Mouse (Mus musculus) heart, embryonic 16.5 days (tissue): ENCODE measurements at regions not wholly inside any gene's neighbourhood (a gene's known extent, or its start where the extent isn't known, plus 50 kb on each side); places are given as distances from the start of the nearest gene placed in this dataset.

Source experiments
- ATAC-seq: fragments of 200-750 bp; cut with Nextera tagmentation; replicated peaks from 2 replicates; pipeline ENCODE4 v1.8.0; 2017; ENCODE audit warnings: moderate number of reproducible peaks; ENCODE audit not compliant: insufficient read depth, low FRiP score; ENCODE audit errors: extremely low read depth
- H3K27ac ChIP-seq: fragments of 300-500 bp; sonication (generic); 2 replicates; pipeline ENCODE4 v1.5.1; 2014; ENCODE audit warnings: mild to moderate bottlenecking, low read length, control low read depth, moderate library complexity
- H3K27me3 ChIP-seq: fragments of 300-500 bp; sonication (generic); 2 replicates; pipeline ENCODE4 v1.6.1; 2014; ENCODE audit warnings: low read length, mixed read lengths; ENCODE audit not compliant: control insufficient read depth, insufficient read depth
- H3K36me3 ChIP-seq: fragments of 300-500 bp; sonication (generic); 2 replicates; pipeline ENCODE4 v1.6.1; 2014; ENCODE audit not compliant: control insufficient read depth, insufficient read depth
- H3K4me1 ChIP-seq: fragments of 300-500 bp; sonication (generic); 2 replicates; pipeline ENCODE4 v1.6.1; 2014; ENCODE audit warnings: low read length, mixed read lengths; ENCODE audit not compliant: control insufficient read depth, insufficient read depth
- H3K4me2 ChIP-seq: fragments of 300-500 bp; sonication (generic); 2 replicates; pipeline ENCODE4 v1.6.1; 2014; ENCODE audit warnings: low read depth, mild to moderate bottlenecking, control low read depth, low read length
- H3K4me3 ChIP-seq: fragments of 300-500 bp; sonication (generic); 2 replicates; pipeline ENCODE4 v1.5.1; 2014; ENCODE audit warnings: mild to moderate bottlenecking, control low read depth, low read length
- H3K9ac ChIP-seq: fragments of 300-500 bp; sonication (generic); 2 replicates; pipeline ENCODE4 v1.6.1; 2014; ENCODE audit warnings: low read length, control low read depth
- H3K9me3 ChIP-seq: fragments of 300-500 bp; sonication (generic); replicated peaks from 2 replicates; pipeline ENCODE4 v1.6.1; 2016; ENCODE audit warnings: low read length; ENCODE audit not compliant: control insufficient read depth
- WGBS: fragments of 180-500 bp; shearing (Covaris S2); extraction: QIAGEN DNeasy Blood & Tissue Kit; methylation state at CpG from one replicate; pipeline ENCODE4 v1.1.7; 2014; 5-methylcytosine and 5-hydroxymethylcytosine counted together

DNA sequence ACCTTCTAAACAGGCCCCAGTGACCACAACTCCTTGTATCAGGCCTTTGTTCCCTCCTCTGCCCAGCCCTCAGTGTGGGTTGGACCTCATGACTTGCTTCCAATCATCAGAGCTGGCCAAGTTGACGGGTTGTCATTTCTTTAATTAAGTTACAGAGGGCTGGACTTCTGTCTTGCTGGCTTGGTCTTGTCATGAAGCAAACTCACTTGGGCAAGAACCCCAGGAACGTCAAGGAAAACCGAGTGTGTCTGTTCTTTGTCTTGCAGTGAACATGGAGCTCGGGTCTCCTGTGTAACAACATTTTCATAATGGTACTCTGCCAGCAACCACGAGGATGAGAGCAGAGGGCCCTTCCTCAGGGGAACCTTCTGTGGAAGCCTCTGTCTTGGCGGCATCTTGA is 107.3 kb upstream of the Lrig1 start:
- H3K36me3 ChIP-seq: no peaks in the 10 kb centered on the region
- no peak overlapping the region for H3K27ac ChIP-seq
- H3K9ac ChIP-seq: no peak overlapping the region
- no peaks in the 10 kb centered on the region for H3K9me3 ChIP-seq
- H3K4me3 ChIP-seq: no peak overlapping the region
- no peak overlapping the region for H3K4me2 ChIP-seq
- WGBS: 76% methylated on average over 6 of the region's 6 CpGs
- H3K4me1 ChIP-seq: no peaks in the 10 kb centered on the region
- no peaks in the 10 kb centered on the region for H3K27me3 ChIP-seq
- no peak for ATAC-seq

DNA sequence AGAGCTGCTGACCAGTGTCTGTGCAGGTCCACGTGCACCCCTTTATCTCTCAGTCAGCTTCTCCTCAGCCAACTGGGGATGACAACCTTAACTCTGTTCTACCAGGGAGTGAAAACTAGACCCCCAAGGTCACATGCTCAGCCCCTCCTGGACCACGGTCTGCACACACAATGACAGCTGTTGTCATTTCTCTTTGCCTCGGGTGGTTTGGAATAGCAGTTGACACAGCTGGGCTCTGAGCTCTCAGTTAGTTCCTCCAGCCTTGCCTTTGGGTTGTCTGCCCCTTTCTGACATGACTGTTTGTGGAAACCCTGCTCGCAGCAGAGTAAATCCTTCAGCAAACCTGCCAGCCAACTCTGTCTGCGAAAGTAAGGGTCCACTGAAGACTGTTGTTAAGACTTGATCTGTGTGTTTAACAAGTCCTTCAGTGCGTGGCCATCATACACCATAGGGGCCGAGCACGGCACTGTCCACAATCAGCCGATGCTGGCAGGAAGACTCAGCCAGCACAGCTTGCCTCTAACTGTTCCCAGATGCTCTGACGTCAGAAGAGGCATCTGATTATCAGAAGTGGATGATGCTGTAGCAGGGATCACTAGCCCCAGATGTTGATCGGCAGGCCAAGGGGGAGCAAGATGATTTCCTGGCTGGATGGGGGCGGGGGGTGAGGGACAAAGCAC is 106.7 kb upstream of the Lrig1 start:
- Histone ChIP-seq H3K36me3 (no peaks in the 10 kb centered on the region), H3K27me3 (no peaks in the 10 kb centered on the region)
- no peak for ATAC-seq

GRCm38 (mm10) chr6:94805685-94806084 is 105.7 kb upstream of the Lrig1 start:
- no peaks in the 10 kb centered on the region for H3K36me3 ChIP-seq
- H3K4me3 ChIP-seq: no peak overlapping the region
- 32% methylated on average over 6 of the region's 6 CpGs for WGBS
- no peaks in the 10 kb centered on the region for H3K4me1 ChIP-seq
- 0 out of 2 replicates have a peak overlapping the region, but pooled peaks have one; percentile 2 for H3K27ac ChIP-seq
- H3K9ac ChIP-seq: no peak overlapping the region
- ATAC-seq: peak; percentile 78
- H3K9me3 ChIP-seq: no peaks in the 10 kb centered on the region
- H3K4me2 ChIP-seq: no peak overlapping the region
- no peaks in the 10 kb centered on the region for H3K27me3 ChIP-seq

More for the DNA sequence above, 106.7 kb upstream of the Lrig1 start:
- H3K4me3 ChIP-seq: no peak overlapping the region
- H3K9me3 ChIP-seq: no peaks in the 10 kb centered on the region
- H3K9ac ChIP-seq: no peak overlapping the region
- H3K4me1 ChIP-seq: no peaks in the 10 kb centered on the region
- no peak overlapping the region for H3K4me2 ChIP-seq
- WGBS: 57% methylated on average over 12 of the region's 12 CpGs
- H3K27ac ChIP-seq: no peak overlapping the region

DNA sequence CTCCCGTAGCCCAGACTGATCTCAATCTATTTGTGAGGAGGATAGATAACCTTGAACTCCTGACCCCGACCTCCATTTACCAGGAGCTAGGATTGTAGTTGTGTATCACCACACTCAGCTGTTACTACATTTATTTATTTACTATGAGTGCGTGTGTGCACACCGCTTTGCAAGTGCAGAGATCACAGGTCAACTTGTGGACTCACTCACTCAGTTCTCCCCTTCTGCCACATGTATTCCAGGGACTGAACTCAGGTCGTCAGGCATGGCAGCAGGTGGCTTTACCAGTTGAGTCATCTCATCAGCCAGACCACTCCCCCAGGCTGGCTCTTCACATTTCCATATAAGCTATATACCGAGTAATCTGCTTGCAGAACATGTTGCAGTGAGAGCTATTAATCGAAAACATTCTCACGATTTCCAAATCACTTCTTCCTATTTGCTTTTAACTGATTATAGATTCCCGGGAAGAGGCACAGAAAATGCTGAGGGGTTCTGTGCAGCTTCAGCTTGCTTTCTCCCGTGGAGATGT is 104.4 kb upstream of the Lrig1 start:
- H3K27me3 ChIP-seq: no peaks in the 10 kb centered on the region
- H3K4me2 ChIP-seq: no peak overlapping the region
- 75% methylated on average over 10 of the region's 10 CpGs for WGBS
- ATAC-seq: no peak
- no peak overlapping the region for H3K27ac ChIP-seq
- no peaks in the 10 kb centered on the region for H3K36me3 ChIP-seq
- H3K4me1 ChIP-seq: no peaks in the 10 kb centered on the region
- no peaks in the 10 kb centered on the region for H3K9me3 ChIP-seq
- no peak overlapping the region for H3K9ac ChIP-seq
- H3K4me3 ChIP-seq: no peak overlapping the region

GRCm38 (mm10) chr6:94801039-94801438 is 101.1 kb upstream of the Lrig1 start:
- Histone ChIP-seq H3K4me2 (peak overlapping the region; percentile 34; the same call in 1 of the 2 replicates), H3K9ac (no peak overlapping the region), H3K36me3 (no peaks in the 10 kb centered on the region), H3K4me3 (no peak overlapping the region; the same call in 1 of the 2 replicates), H3K4me1 (no peaks in the 10 kb centered on the region), H3K27me3 (no peaks in the 10 kb centered on the region), H3K9me3 (peaks cover 6% of the 10 kb centered on the region; the same call in 1 of the 2 replicates), H3K27ac (no peak overlapping the region)
- no peak for ATAC-seq
- WGBS: 47% methylated on average over 11 of the region's 12 CpGs

- H3K4me2 ChIP-seq: no peak overlapping the region
- no peak for ATAC-seq
- H3K27ac ChIP-seq: no peak overlapping the region
- H3K4me3 ChIP-seq: no peak overlapping the region
- no peaks in the 10 kb centered on the region for H3K27me3 ChIP-seq
- H3K9me3 ChIP-seq: peaks cover 6% of the 10 kb centered on the region; the same call in 1 of the 2 replicates
- WGBS: 82% methylated on average over 4 of the region's 4 CpGs
- no peaks in the 10 kb centered on the region for H3K36me3 ChIP-seq
- H3K4me1 ChIP-seq: peaks cover 7% of the 10 kb centered on the region
- no peak overlapping the region for H3K9ac ChIP-seq
Measured at GRCm38 (mm10) chr6:94798545-94799211, 98.7 kb upstream of the Lrig1 start.

GRCm38 (mm10) chr6:94795442-94795841 is 95.5 kb upstream of the Lrig1 start:
- Histone ChIP-seq H3K27me3 (no peaks in the 10 kb centered on the region), H3K4me1 (peaks cover 7% of the 10 kb centered on the region), H3K4me3 (no peak overlapping the region), H3K9ac (no peak overlapping the region), H3K4me2 (no peak overlapping the region), H3K27ac (no peak overlapping the region), H3K9me3 (peaks cover 6% of the 10 kb centered on the region; the same call in 1 of the 2 replicates), H3K36me3 (no peaks in the 10 kb centered on the region)
- 43% methylated on average over 4 of the region's 4 CpGs for WGBS
- ATAC-seq: peak; percentile 41; the same call in 1 of the 2 replicates

GRCm38 (mm10) chr6:94793555-94793954 is 93.6 kb upstream of the Lrig1 start:
- 89% methylated on average over 6 of the region's 6 CpGs for WGBS
- no peak overlapping the region for H3K9ac ChIP-seq
- ATAC-seq: no peak
- H3K27me3 ChIP-seq: no peaks in the 10 kb centered on the region
- no peak overlapping the region for H3K4me3 ChIP-seq
- no peaks in the 10 kb centered on the region for H3K36me3 ChIP-seq
- peaks cover 11% of the 10 kb centered on the region for H3K4me1 ChIP-seq
- peaks cover 6% of the 10 kb centered on the region; the same call in 1 of the 2 replicates for H3K9me3 ChIP-seq
- H3K4me2 ChIP-seq: no peak overlapping the region
- no peak overlapping the region for H3K27ac ChIP-seq

- H3K4me3 ChIP-seq: no peak overlapping the region
- no peak overlapping the region for H3K27ac ChIP-seq
- peaks cover 11% of the 10 kb centered on the region for H3K4me1 ChIP-seq
- no peak overlapping the region for H3K4me2 ChIP-seq
- no peak overlapping the region for H3K9ac ChIP-seq
- 70% methylated on average over 4 of the region's 4 CpGs for WGBS
- peaks cover 6% of the 10 kb centered on the region; the same call in 1 of the 2 replicates for H3K9me3 ChIP-seq
- no peaks in the 10 kb centered on the region for H3K36me3 ChIP-seq
- no peak for ATAC-seq
- no peaks in the 10 kb centered on the region for H3K27me3 ChIP-seq
Measured at GRCm38 (mm10) chr6:94792312-94792711, 92.4 kb upstream of the Lrig1 start.
